Mouse (Mus musculus) CH12.LX (cell line): ENCODE data around the gene Pigl. TPM values are rescaled to one million over a fixed set of nuclear protein-coding genes. Genes with fewer than 3 reads are reported as not detected.

ENCODE experiments used
- DNase-seq: peaks from one replicate; pipeline ENCODE4 v3.0.0-alpha.2; 2013; ENCODE audit errors: extremely low read depth
- H3K27ac ChIP-seq: 2 replicates; pipeline ENCODE4 v1.5.1; 2012; ENCODE audit warnings: low read depth, mild to moderate bottlenecking, control low read depth, moderate library complexity; ENCODE audit not compliant: insufficient read depth
- H3K27me3 ChIP-seq: replicated peaks from 2 replicates; pipeline ENCODE3; 2012; ENCODE audit warnings: inconsistent platforms
- H3K36me3 ChIP-seq, 2 experiments: replicated peaks in 1 of 2; 2 replicates each; pipeline versions ENCODE3 to v1.6.1; 2012; ENCODE audit warnings: inconsistent platforms in 1 of 2, low read length in 1 of 2, mild to moderate bottlenecking in 1 of 2, mixed read lengths in 1 of 2, moderate library complexity in 1 of 2; ENCODE audit not compliant: control insufficient read depth in 1 of 2, insufficient read depth in 1 of 2
- H3K4me1 ChIP-seq, 2 experiments: 2 replicates each; pipeline ENCODE4 v1.6.1; 2012; ENCODE audit warnings: inconsistent platforms in 1 of 2, moderate library complexity in 1 of 2; ENCODE audit not compliant: insufficient read depth in 2 of 2, control insufficient read depth in 1 of 2
- H3K4me2 ChIP-seq: 2 replicates; pipeline ENCODE4 v1.6.1; 2012; ENCODE audit warnings: low read depth, mild to moderate bottlenecking, control low read depth; ENCODE audit not compliant: poor library complexity, insufficient read depth, severe bottlenecking
- H3K4me3 ChIP-seq, 3 experiments: fragments of 150-350 bp in 1 of 3; sonication (generic) in 1 of 3; replicated peaks in 1 of 3; 2 replicates each; pipeline versions ENCODE3 to v1.5.1; 2011 to 2012; ENCODE audit warnings: low read depth in 2 of 3, low read length in 2 of 3, mild to moderate bottlenecking in 2 of 3, moderate library complexity in 2 of 3, control low read depth in 1 of 3, improper control_type of control experiment in 1 of 3, inconsistent platforms in 1 of 3, mixed read lengths in 1 of 3; ENCODE audit not compliant: poor library complexity in 1 of 3
- H3K79me2 ChIP-seq: replicated peaks from 2 replicates; pipeline ENCODE4 v1.6.1; 2012; ENCODE audit warnings: mild to moderate bottlenecking, moderate library complexity; ENCODE audit not compliant: control insufficient read depth, poor library complexity, insufficient read depth, severe bottlenecking; ENCODE audit errors: extremely low read depth
- H3K9ac ChIP-seq: 2 replicates; pipeline ENCODE4 v1.6.1; 2012; ENCODE audit warnings: low read depth, mild to moderate bottlenecking, control low read depth, moderate library complexity; ENCODE audit not compliant: insufficient read depth
- H3K9me3 ChIP-seq: replicated peaks from 2 replicates; pipeline ENCODE3; 2012; ENCODE audit warnings: low read length, inconsistent platforms, mixed read lengths
- CHD2 ChIP-seq: IDR thresholded peaks from 2 replicates; pipeline ENCODE4 v1.6.1; 2011; ENCODE audit warnings: low read length, improper control_type of control experiment
- EP300 ChIP-seq: IDR thresholded peaks from 2 replicates; pipeline ENCODE4 v1.6.1; 2011; ENCODE audit warnings: low read length, improper control_type of control experiment
- HCFC1 ChIP-seq: IDR thresholded peaks from 2 replicates; pipeline ENCODE4 v1.6.1; 2012; ENCODE audit warnings: low read depth, mild to moderate bottlenecking, inconsistent platforms, low read length, improper control_type of control experiment
- IRF4 ChIP-seq: IDR thresholded peaks from 2 replicates; pipeline ENCODE4 v1.6.1; 2014; ENCODE audit warnings: low read depth, mild to moderate bottlenecking, inconsistent platforms, low read length, improper control_type of control experiment
- JUN ChIP-seq: IDR thresholded peaks from 2 replicates; pipeline ENCODE4 v1.6.1; 2011; ENCODE audit warnings: low read depth, mild to moderate bottlenecking, low read length, improper control_type of control experiment, moderate library complexity; ENCODE audit not compliant: insufficient read depth
- JUND ChIP-seq: conservative IDR thresholded peaks from 2 replicates; pipeline ENCODE4 v1.6.1; 2011; ENCODE audit warnings: low read depth, low read length, improper control_type of control experiment
- MAX ChIP-seq: IDR thresholded peaks from 2 replicates; pipeline ENCODE4 v1.6.1; 2011; ENCODE audit warnings: low read length, improper control_type of control experiment
- MAZ ChIP-seq: IDR thresholded peaks from 2 replicates; pipeline ENCODE4 v1.6.1; 2012; ENCODE audit warnings: low read depth, mild to moderate bottlenecking, inconsistent platforms, low read length, improper control_type of control experiment, moderate library complexity
- MXI1 ChIP-seq: IDR thresholded peaks from 2 replicates; pipeline ENCODE4 v1.6.1; 2011; ENCODE audit warnings: mild to moderate bottlenecking, low read depth, low read length, improper control_type of control experiment
- MYC ChIP-seq: IDR thresholded peaks from 2 replicates; pipeline ENCODE4 v1.6.1; 2011; ENCODE audit warnings: low read depth, mild to moderate bottlenecking, improper control_type of control experiment, low read length
- POLR2A ChIP-seq: IDR thresholded peaks from 2 replicates; pipeline ENCODE4 v1.6.1; 2011; ENCODE audit warnings: low read depth, mild to moderate bottlenecking, improper control_type of control experiment, low read length
- RCOR1 ChIP-seq: conservative IDR thresholded peaks from 2 replicates; pipeline ENCODE4 v1.6.1; 2012; ENCODE audit warnings: low read depth, mild to moderate bottlenecking, inconsistent platforms, low read length, improper control_type of control experiment
- SIN3A ChIP-seq: IDR thresholded peaks from 2 replicates; pipeline ENCODE4 v1.6.1; 2012; ENCODE audit warnings: low read length, improper control_type of control experiment, inconsistent platforms
- SMC3 ChIP-seq: IDR thresholded peaks from 2 replicates; pipeline ENCODE4 v1.6.1; 2011; ENCODE audit warnings: low read depth, low read length, improper control_type of control experiment
- TCF12 ChIP-seq: IDR thresholded peaks from 2 replicates; pipeline ENCODE4 v1.6.1; 2014; ENCODE audit warnings: low read depth, mild to moderate bottlenecking, inconsistent platforms, low read length, improper control_type of control experiment
- UBTF ChIP-seq: IDR thresholded peaks from 2 replicates; pipeline ENCODE4 v1.6.1; 2012; ENCODE audit warnings: low read depth, mild to moderate bottlenecking, inconsistent platforms, low read length, improper control_type of control experiment, moderate library complexity
- USF1 ChIP-seq: IDR thresholded peaks from 2 replicates; pipeline ENCODE4 v1.6.1; 2014; ENCODE audit warnings: low read depth, mild to moderate bottlenecking, inconsistent platforms, low read length, improper control_type of control experiment
- USF2 ChIP-seq: conservative IDR thresholded peaks from 2 replicates; pipeline ENCODE4 v1.6.1; 2011; ENCODE audit warnings: low read depth, low read length, improper control_type of control experiment
- ZMIZ1 ChIP-seq: IDR thresholded peaks from 2 replicates; pipeline ENCODE4 v1.6.1; 2012; ENCODE audit warnings: low read depth, mild to moderate bottlenecking, inconsistent platforms, low read length, improper control_type of control experiment
- ZNF384 ChIP-seq: IDR thresholded peaks from 2 replicates; pipeline ENCODE4 v1.6.1; 2012; ENCODE audit warnings: low read depth, low read length, improper control_type of control experiment, inconsistent platforms
- dilution Hi-C: fragments of 300-500 bp; cut with MboI; formaldehyde crosslinking; loops from 2 replicates; pipeline ENCODE4 v1.14.3; 2020; ENCODE audit warnings: low sequenced_read_pairs; ENCODE audit not compliant: extremely low pct_unique_long_range_greater_than_20kb, extremely low pct_ligation_motif_present
- in situ Hi-C: fragments of 300-500 bp; cut with MboI; formaldehyde crosslinking; loops from 3 replicates; pipeline ENCODE4 v1.14.3; 2019; ENCODE audit warnings: low sequenced_read_pairs, low pct_ligation_motif_present, low pct_unique_long_range_greater_than_20kb, mixed read lengths
- polyA plus RNA-seq: library from polyadenylated mRNA; unstranded; fragments of >175 nt; gene quantifications from 2 replicates; pipeline ENCODE4 v1.2.1, GENCODE M21; 2012; ENCODE audit warnings: low read depth; ENCODE audit not compliant: insufficient read length
- total RNA-seq, 2 experiments: library from RNA; depleted of rRNA; stranded (reverse); fragments of 300-350 nt in 1 of 2; fragments of >200 nt in 1 of 2; gene quantifications; 2 replicates each; pipeline ENCODE4 v1.2.3; 2012 to 2014

Gene Pigl
- total and polyA plus RNA-seq, 3 experiments = 4.4 to 9.1 (median 5.6) TPM

GRCm38 (mm10) chr11:62540969-62541368, 82.7 kb downstream of the Pigl start:
- dilution Hi-C loops (no loop called here), in situ Hi-C loops (no loop called here)

GRCm38 (mm10) chr11:62541581-62541980, 83.3 kb downstream of the Pigl start:
- DNase-seq = peak; percentile 44
- in situ Hi-C loops = no loop called here

More at GRCm38 (mm10) chr11:62540969-62541368, 82.7 kb downstream of the Pigl start:
- Histone ChIP-seq H3K36me3 (peaks cover 0 to 7% of the 10 kb centered on the region in 2 experiments), H3K9ac (0 out of 2 replicates have a peak overlapping the region, but pooled peaks have one; percentile 5), H3K4me1 (peaks cover 10 to 31% of the 10 kb centered on the region in 2 experiments), H3K27me3 (peaks cover 29% of the 10 kb centered on the region), H3K9me3 (no peaks in the 10 kb centered on the region), H3K27ac (no peak overlapping the region), H3K4me2 (no peak overlapping the region), H3K4me3 (no peak overlapping the region), H3K79me2 (peaks cover 18% of the 10 kb centered on the region)
- no peak for DNase-seq
- TF ChIP-seq MAZ = no peak
- no peak for TF ChIP-seq HCFC1
- no peak for TF ChIP-seq USF1
- TF ChIP-seq IRF4 = no peak
- TF ChIP-seq ZNF384 = no peak
- no peak for TF ChIP-seq UBTF
- TF ChIP-seq SMC3 = no peak
- TF ChIP-seq CHD2 = no peak
- no peak for TF ChIP-seq MXI1
- TF ChIP-seq USF2 = no peak
- TF ChIP-seq SIN3A = no peak
- no peak for TF ChIP-seq RCOR1
- no peak for TF ChIP-seq POLR2A
- TF ChIP-seq EP300 = no peak
- TF ChIP-seq MAX = no peak

More at GRCm38 (mm10) chr11:62541581-62541980, 83.3 kb downstream of the Pigl start:
- Histone ChIP-seq H3K4me3 (no peak overlapping the region), H3K27ac (peak overlapping the region; percentile 10; the same call in 1 of the 2 replicates), H3K9me3 (no peaks in the 10 kb centered on the region), H3K4me2 (peak overlapping the region; percentile 60; the same call in 1 of the 2 replicates), H3K36me3 (peaks cover 0 to 7% of the 10 kb centered on the region in 2 experiments), H3K79me2 (peaks cover 16% of the 10 kb centered on the region), H3K9ac (0 out of 2 replicates have a peak overlapping the region, but pooled peaks have one; percentile 5), H3K4me1 (peaks cover 10 to 31% of the 10 kb centered on the region in 2 experiments), H3K27me3 (peaks cover 29% of the 10 kb centered on the region)
- dilution Hi-C loops = no loop called here
- TF ChIP-seq MYC (peak; percentile 27; the same call in 1 of the 2 replicates), POLR2A (peak; percentile 64), TCF12 (no peak), ZMIZ1 (no peak), HCFC1 (no peak), JUND (0 out of 2 replicates have a peak, but pooled peaks have one; percentile 29), MAZ (0 out of 2 replicates have a peak, but pooled peaks have one; percentile 37), JUN (peak; percentile 15; the same call in 1 of the 2 replicates)
